Mouse (Mus musculus) C2C12 (cell line): ENCODE results near the gene Ryk.

Source experiments
- CEBPB ChIP-seq: IDR thresholded peaks from one replicate; pipeline ENCODE4 v1.6.1; 2011; ENCODE audit warnings: low read depth, mild to moderate bottlenecking, control low read depth, moderate library complexity
- CTCF ChIP-seq: IDR thresholded peaks from one replicate; pipeline ENCODE4 v1.5.1; 2011; ENCODE audit not compliant: control insufficient read depth, insufficient read depth, insufficient read length
- FOSL1 ChIP-seq: IDR thresholded peaks from one replicate; pipeline ENCODE4 v1.8.0; 2011; ENCODE audit warnings: mild to moderate bottlenecking, low read length; ENCODE audit not compliant: poor library complexity, insufficient read depth, severe bottlenecking
- MAX ChIP-seq: IDR thresholded peaks from one replicate; pipeline ENCODE4 v1.6.1; 2011; ENCODE audit warnings: mild to moderate bottlenecking, control low read depth
- MYOD1 ChIP-seq: IDR thresholded peaks from one replicate; pipeline ENCODE4 v1.6.1; 2011; ENCODE audit warnings: low read depth; ENCODE audit not compliant: control insufficient read depth, insufficient read length
- USF1 ChIP-seq: IDR thresholded peaks from one replicate; pipeline ENCODE4 v1.6.1; 2011; ENCODE audit warnings: low read depth, mild to moderate bottlenecking, control low read depth, moderate library complexity

GRCm38 (mm10) chr9:102857856-102858255 is 23.1 kb downstream of the Ryk start:
- TF ChIP-seq CTCF = no peak
- no peak for TF ChIP-seq CEBPB
- no peak for TF ChIP-seq MAX
- TF ChIP-seq USF1 = no peak
- no peak for TF ChIP-seq MYOD1
- TF ChIP-seq FOSL1 = no peak
